Mouse (Mus musculus) thymus, postnatal 25 days (tissue): ENCODE measurements around the gene Ggta1.

ENCODE experiments used
- DNase-seq: peaks from one replicate; pipeline ENCODE4 v3.0.0; 2022

Gene Ggta1

GRCm38 (mm10) chr2:35397590-35398173 is 65.3 kb downstream of the Ggta1 start:
- DNase-seq: peak; percentile 80

- no peak for DNase-seq
Measured at GRCm38 (mm10) chr2:35397096-35397495, 65.9 kb downstream of the Ggta1 start, which contains the start of gene 4930402F06Rik. Gene 4930402F06Rik, minus strand, starts transcription at chr2:35397175.

- DNase-seq: no peak
Measured at GRCm38 (mm10) chr2:35385441-35385871, 77.6 kb downstream of the Ggta1 start.

- DNase-seq: no peak
Measured at GRCm38 (mm10) chr2:35379306-35379705, 83.7 kb downstream of the Ggta1 start.

GRCm38 (mm10) chr2:35377600-35377999 is 85.4 kb downstream of the Ggta1 start:
- DNase-seq: no peak

- peak; percentile 48 for DNase-seq
Measured at GRCm38 (mm10) chr2:35373003-35373402, 90.0 kb downstream of the Ggta1 start.

GRCm38 (mm10) chr2:35370686-35371085 is 92.3 kb downstream of the Ggta1 start:
- DNase-seq: no peak

- DNase-seq: no peak
Measured at GRCm38 (mm10) chr2:35367629-35368028, 95.4 kb downstream of the Ggta1 start, which contains the start of gene 4930568D16Rik. Gene 4930568D16Rik, minus strand, starts transcription at chr2:35367729.
